Mouse (Mus musculus): Measurements from ENCODE around the gene Pcdh15. TPM values are rescaled to one million over a fixed set of nuclear protein-coding genes. Genes with fewer than 3 reads are reported as not detected.

Gene Pcdh15
- polyA plus RNA-seq, 1 experiment from 2014 or later = 2.4 TPM

- Histone ChIP-seq H3K4me1 (no peaks in the 10 kb centered on the region), H3K36me3 (no peaks in the 10 kb centered on the region), H3K27me3 (replicated peaks) (no peaks in the 10 kb centered on the region), H3K4me3 (replicated peaks) (no peak overlapping the region), H3K9me3 (no peaks in the 10 kb centered on the region), H3K27ac (no peak overlapping the region), H3K9ac (no peak overlapping the region), H3K4me2 (no peak overlapping the region)
- no peak for ATAC-seq (ENCODE audit: insufficient read depth, low FRiP score, low read depth)
- 85% methylated on average over 4 of the region's 4 CpGs for WGBS
These were observed 987.5 kb downstream of the Pcdh15 start for GRCm38 (mm10) chr10:74086653-74087052.

GRCm38 (mm10) chr10:74098296-74098695 is 999.2 kb downstream of the Pcdh15 start:
- 88% methylated on average over 1 of the region's 1 CpGs for WGBS
- Histone ChIP-seq H3K27me3 (replicated peaks) (no peaks in the 10 kb centered on the region), H3K4me1 (no peaks in the 10 kb centered on the region), H3K9ac (no peak overlapping the region), H3K27ac (no peak overlapping the region), H3K36me3 (no peaks in the 10 kb centered on the region), H3K4me3 (replicated peaks) (no peak overlapping the region), H3K9me3 (no peaks in the 10 kb centered on the region), H3K4me2 (no peak overlapping the region)
- no peak for ATAC-seq (ENCODE audit: insufficient read depth, low FRiP score, low read depth)

- Histone ChIP-seq H3K9ac (no peak overlapping the region), H3K4me2 (no peak overlapping the region), H3K4me3 (replicated peaks) (no peak overlapping the region), H3K36me3 (no peaks in the 10 kb centered on the region), H3K4me1 (no peaks in the 10 kb centered on the region), H3K9me3 (no peaks in the 10 kb centered on the region), H3K27ac (no peak overlapping the region), H3K27me3 (replicated peaks) (no peaks in the 10 kb centered on the region)
- ATAC-seq (ENCODE audit: insufficient read depth, low FRiP score, low read depth) = no peak
- 63% methylated on average over 1 of the region's 1 CpGs for WGBS
These were observed 1015.0 kb downstream of the Pcdh15 start for GRCm38 (mm10) chr10:74114107-74114506.

- ATAC-seq (ENCODE audit: insufficient read depth, low FRiP score, low read depth) = no peak
- Histone ChIP-seq H3K27ac (no peak overlapping the region), H3K4me2 (no peak overlapping the region), H3K4me3 (replicated peaks) (no peak overlapping the region), H3K9ac (no peak overlapping the region), H3K9me3 (no peaks in the 10 kb centered on the region), H3K27me3 (replicated peaks) (no peaks in the 10 kb centered on the region), H3K4me1 (no peaks in the 10 kb centered on the region), H3K36me3 (no peaks in the 10 kb centered on the region)
- 52% methylated on average over 1 of the region's 1 CpGs for WGBS
These were observed 1017.7 kb downstream of the Pcdh15 start for GRCm38 (mm10) chr10:74116817-74117216.

GRCm38 (mm10) chr10:74123421-74123820 is 1024.3 kb downstream of the Pcdh15 start:
- H3K36me3 ChIP-seq = no peaks in the 10 kb centered on the region
- no peak for ATAC-seq (ENCODE audit: insufficient read depth, low FRiP score, low read depth)
- no peaks in the 10 kb centered on the region for H3K4me1 ChIP-seq
- H3K9ac ChIP-seq = no peak overlapping the region
- WGBS = 85% methylated on average over 4 of the region's 4 CpGs
- H3K27ac ChIP-seq = no peak overlapping the region
- H3K27me3 ChIP-seq (replicated peaks) = no peaks in the 10 kb centered on the region
- H3K9me3 ChIP-seq = no peaks in the 10 kb centered on the region
- H3K4me2 ChIP-seq = no peak overlapping the region
- no peak overlapping the region for H3K4me3 ChIP-seq (replicated peaks)

- Histone ChIP-seq H3K9ac (no peak overlapping the region), H3K4me1 (no peaks in the 10 kb centered on the region), H3K27ac (no peak overlapping the region), H3K9me3 (no peaks in the 10 kb centered on the region), H3K36me3 (no peaks in the 10 kb centered on the region), H3K4me3 (replicated peaks) (no peak overlapping the region), H3K27me3 (replicated peaks) (no peaks in the 10 kb centered on the region), H3K4me2 (no peak overlapping the region)
- ATAC-seq (ENCODE audit: insufficient read depth, low FRiP score, low read depth) = no peak
- 76% methylated on average over 3 of the region's 3 CpGs for WGBS
These were observed 1030.0 kb downstream of the Pcdh15 start for GRCm38 (mm10) chr10:74129192-74129591.

- Histone ChIP-seq H3K9ac (no peak overlapping the region), H3K9me3 (no peaks in the 10 kb centered on the region), H3K36me3 (no peaks in the 10 kb centered on the region), H3K27me3 (replicated peaks) (no peaks in the 10 kb centered on the region), H3K4me1 (no peaks in the 10 kb centered on the region), H3K4me2 (no peak overlapping the region), H3K4me3 (replicated peaks) (no peak overlapping the region), H3K27ac (no peak overlapping the region)
- no peak for ATAC-seq (ENCODE audit: insufficient read depth, low FRiP score, low read depth)
These were observed 1030.5 kb downstream of the Pcdh15 start for GRCm38 (mm10) chr10:74129665-74130064.

GRCm38 (mm10) chr10:74130805-74131204 is 1031.7 kb downstream of the Pcdh15 start:
- no peak overlapping the region for H3K27ac ChIP-seq
- H3K9ac ChIP-seq = no peak overlapping the region
- no peaks in the 10 kb centered on the region for H3K36me3 ChIP-seq
- 87% methylated on average over 3 of the region's 3 CpGs for WGBS
- H3K4me2 ChIP-seq = no peak overlapping the region
- no peaks in the 10 kb centered on the region for H3K27me3 ChIP-seq (replicated peaks)
- no peak overlapping the region for H3K4me3 ChIP-seq (replicated peaks)
- H3K9me3 ChIP-seq = no peaks in the 10 kb centered on the region
- no peak for ATAC-seq (ENCODE audit: insufficient read depth, low FRiP score, low read depth)
- H3K4me1 ChIP-seq = no peaks in the 10 kb centered on the region

GRCm38 (mm10) chr10:74147966-74148365 is 1048.8 kb downstream of the Pcdh15 start:
- H3K4me3 ChIP-seq (replicated peaks) = no peak overlapping the region
- no peaks in the 10 kb centered on the region for H3K36me3 ChIP-seq
- no peak overlapping the region for H3K27ac ChIP-seq
- no peak overlapping the region for H3K4me2 ChIP-seq
- no peaks in the 10 kb centered on the region for H3K4me1 ChIP-seq
- H3K9ac ChIP-seq = no peak overlapping the region
- ATAC-seq (ENCODE audit: insufficient read depth, low FRiP score, low read depth) = no peak
- H3K27me3 ChIP-seq (replicated peaks) = no peaks in the 10 kb centered on the region
- no peaks in the 10 kb centered on the region for H3K9me3 ChIP-seq

- no peak overlapping the region for H3K4me3 ChIP-seq (replicated peaks)
- no peaks in the 10 kb centered on the region for H3K36me3 ChIP-seq
- ATAC-seq (ENCODE audit: insufficient read depth, low FRiP score, low read depth) = no peak
- H3K9ac ChIP-seq = no peak overlapping the region
- no peaks in the 10 kb centered on the region for H3K9me3 ChIP-seq
- no peak overlapping the region for H3K4me2 ChIP-seq
- 63% methylated on average over 3 of the region's 3 CpGs for WGBS
- H3K4me1 ChIP-seq = no peaks in the 10 kb centered on the region
- no peak overlapping the region for H3K27ac ChIP-seq
- H3K27me3 ChIP-seq (replicated peaks) = no peaks in the 10 kb centered on the region
These were observed 1082.8 kb downstream of the Pcdh15 start for GRCm38 (mm10) chr10:74181921-74182320.

- no peak overlapping the region for H3K27ac ChIP-seq
- H3K4me2 ChIP-seq = no peak overlapping the region
- no peaks in the 10 kb centered on the region for H3K27me3 ChIP-seq (replicated peaks)
- no peaks in the 10 kb centered on the region for H3K9me3 ChIP-seq
- no peak overlapping the region for H3K9ac ChIP-seq
- ATAC-seq (ENCODE audit: insufficient read depth, low FRiP score, low read depth) = no peak
- H3K4me3 ChIP-seq (replicated peaks) = no peak overlapping the region
- H3K36me3 ChIP-seq = no peaks in the 10 kb centered on the region
- no peaks in the 10 kb centered on the region for H3K4me1 ChIP-seq
These were observed 1104.5 kb downstream of the Pcdh15 start for GRCm38 (mm10) chr10:74203650-74204049.

- Histone ChIP-seq H3K9ac (no peak overlapping the region), H3K27me3 (replicated peaks) (no peaks in the 10 kb centered on the region), H3K27ac (no peak overlapping the region), H3K4me2 (no peak overlapping the region), H3K9me3 (no peaks in the 10 kb centered on the region), H3K4me1 (no peaks in the 10 kb centered on the region), H3K4me3 (replicated peaks) (no peak overlapping the region), H3K36me3 (no peaks in the 10 kb centered on the region)
- no peak for ATAC-seq (ENCODE audit: insufficient read depth, low FRiP score, low read depth)
- 16% methylated on average over 1 of the region's 1 CpGs for WGBS
These were observed 1118.1 kb downstream of the Pcdh15 start for GRCm38 (mm10) chr10:74217268-74217667.

GRCm38 (mm10) chr10:74220439-74220838 is 1121.3 kb downstream of the Pcdh15 start:
- Histone ChIP-seq H3K36me3 (no peaks in the 10 kb centered on the region), H3K4me2 (no peak overlapping the region), H3K9ac (no peak overlapping the region), H3K4me1 (no peaks in the 10 kb centered on the region), H3K9me3 (no peaks in the 10 kb centered on the region), H3K27ac (no peak overlapping the region), H3K4me3 (replicated peaks) (no peak overlapping the region), H3K27me3 (replicated peaks) (no peaks in the 10 kb centered on the region)
- ATAC-seq (ENCODE audit: insufficient read depth, low FRiP score, low read depth) = no peak
- 77% methylated on average over 2 of the region's 2 CpGs for WGBS

Measured in stomach, embryonic 15.5 days (tissue).